Mouse (Mus musculus) cerebellum, adult 2 months (tissue): ENCODE data around the gene Gm2115. TPM values are rescaled to one million over a fixed set of nuclear protein-coding genes. Genes with fewer than 3 reads are reported as not detected.

ENCODE experiments used
- DNase-seq, 2 experiments: peaks; one replicate each; pipeline ENCODE4 v3.0.0; 2021
- H3K27ac ChIP-seq: fragments of 200-500 bp; 2 replicates; pipeline ENCODE4 v1.5.1; 2012; ENCODE audit warnings: low read length, control low read depth, inconsistent platforms; ENCODE audit not compliant: insufficient read depth
- H3K27me3 ChIP-seq: fragments of 200-500 bp; 2 replicates; pipeline ENCODE4 v1.6.1; 2012; ENCODE audit warnings: inconsistent platforms, mild to moderate bottlenecking, low read length, moderate library complexity; ENCODE audit not compliant: control insufficient read depth, insufficient read depth
- H3K4me1 ChIP-seq: fragments of 200-500 bp; 2 replicates; pipeline ENCODE4 v1.6.1; 2011; ENCODE audit warnings: low read length; ENCODE audit not compliant: control insufficient read depth, insufficient read depth
- H3K4me3 ChIP-seq: fragments of 200-500 bp; replicated peaks from 2 replicates; pipeline ENCODE3; 2011; ENCODE audit warnings: mild to moderate bottlenecking, low read depth, low read length, control low read depth; ENCODE audit not compliant: insufficient read depth
- CTCF ChIP-seq: fragments of 200-500 bp; IDR thresholded peaks from 2 replicates; pipeline ENCODE4 v1.5.1; 2011; ENCODE audit warnings: low read depth, mild to moderate bottlenecking, control low read depth, low read length, moderate library complexity, borderline replicate concordance; ENCODE audit not compliant: insufficient read depth
- POLR2A ChIP-seq: fragments of 200-500 bp; IDR thresholded peaks from 2 replicates; pipeline ENCODE4 v1.6.1; 2011; ENCODE audit warnings: low read length, control low read depth, borderline replicate concordance; ENCODE audit not compliant: insufficient read depth
- WGBS: fragments of 180-500 bp; shearing (Covaris S2); methylation state at CpG from one replicate; pipeline ENCODE4 v1.1.7; 2018; 5-methylcytosine and 5-hydroxymethylcytosine counted together
- polyA plus RNA-seq: library from polyadenylated mRNA; depleted of rRNA; stranded (reverse); fragments of >200 nt; gene quantifications from 2 replicates; pipeline ENCODE4 v1.2.3, GENCODE M21; 2012

Gene Gm2115
- polyA plus RNA-seq, 1 experiment = 13.6 TPM

GRCm38 (mm10) chr7:84532795-84533194 lies 4.0 kb downstream of the Gm2115 start:
- Histone ChIP-seq H3K27me3 (no peaks in the 10 kb centered on the region), H3K4me3 (no peak overlapping the region), H3K27ac (no peak overlapping the region), H3K4me1 (no peaks in the 10 kb centered on the region)
- DNase-seq = no peak
- 88% methylated on average over 1 of the region's 1 CpGs for WGBS
- TF ChIP-seq CTCF (no peak), POLR2A (no peak)

GRCm38 (mm10) chr7:84534632-84535031 lies 5.9 kb downstream of the Gm2115 start:
- Histone ChIP-seq H3K27ac (no peak overlapping the region), H3K4me1 (no peaks in the 10 kb centered on the region), H3K27me3 (no peaks in the 10 kb centered on the region), H3K4me3 (no peak overlapping the region)
- WGBS = 53% methylated on average over 3 of the region's 3 CpGs
- TF ChIP-seq POLR2A = no peak
- no peak for TF ChIP-seq CTCF
- peak in 1 of 2 experiments; percentile 11 for DNase-seq

- Histone ChIP-seq H3K4me1 (no peaks in the 10 kb centered on the region), H3K27me3 (no peaks in the 10 kb centered on the region), H3K27ac (no peak overlapping the region), H3K4me3 (no peak overlapping the region)
- TF ChIP-seq CTCF = no peak
- TF ChIP-seq POLR2A = no peak
- whole genome bisulfite sequencing = 87% methylated on average over 4 of the region's 4 CpGs
- no peak for DNase-seq
Observed at GRCm38 (mm10) chr7:84544946-84545345, 16.2 kb downstream of the Gm2115 start.

GRCm38 (mm10) chr7:84546667-84547066 lies 17.9 kb downstream of the Gm2115 start:
- TF ChIP-seq POLR2A (no peak), CTCF (no peak)
- Histone ChIP-seq H3K4me1 (no peaks in the 10 kb centered on the region), H3K27ac (no peak overlapping the region), H3K4me3 (no peak overlapping the region), H3K27me3 (no peaks in the 10 kb centered on the region)
- DNase-seq = no peak
- 72% methylated on average over 4 of the region's 4 CpGs for WGBS

- Histone ChIP-seq H3K27me3 (no peaks in the 10 kb centered on the region), H3K4me1 (no peaks in the 10 kb centered on the region), H3K27ac (no peak overlapping the region), H3K4me3 (no peak overlapping the region)
- TF ChIP-seq CTCF (no peak), POLR2A (no peak)
- no peak for DNase-seq
- WGBS = 92% methylated on average over 2 of the region's 2 CpGs
Observed at GRCm38 (mm10) chr7:84551472-84551871, 22.7 kb downstream of the Gm2115 start.

- Histone ChIP-seq H3K27me3 (no peaks in the 10 kb centered on the region), H3K27ac (no peak overlapping the region), H3K4me3 (no peak overlapping the region), H3K4me1 (no peaks in the 10 kb centered on the region)
- 69% methylated on average over 3 of the region's 3 CpGs for WGBS
- TF ChIP-seq POLR2A (no peak), CTCF (no peak)
- no peak for DNase-seq
Observed at GRCm38 (mm10) chr7:84555294-84555693, 26.5 kb downstream of the Gm2115 start.

GRCm38 (mm10) chr7:84557332-84557731 lies 28.6 kb downstream of the Gm2115 start:
- TF ChIP-seq POLR2A (no peak), CTCF (no peak)
- WGBS = 68% methylated on average over 3 of the region's 3 CpGs
- no peak for DNase-seq
- Histone ChIP-seq H3K4me1 (no peaks in the 10 kb centered on the region), H3K4me3 (no peak overlapping the region), H3K27ac (no peak overlapping the region), H3K27me3 (no peaks in the 10 kb centered on the region)

GRCm38 (mm10) chr7:84560500-84560899 lies 31.7 kb downstream of the Gm2115 start:
- TF ChIP-seq CTCF = no peak
- no peak for TF ChIP-seq POLR2A
- 98% methylated on average over 1 of the region's 1 CpGs for WGBS
- H3K27ac ChIP-seq = no peak overlapping the region
- DNase-seq = no peak
- no peaks in the 10 kb centered on the region for H3K4me1 ChIP-seq
- H3K27me3 ChIP-seq = no peaks in the 10 kb centered on the region
- no peak overlapping the region for H3K4me3 ChIP-seq

GRCm38 (mm10) chr7:84564236-84564635 lies 35.5 kb downstream of the Gm2115 start:
- TF ChIP-seq CTCF = no peak
- no peak for TF ChIP-seq POLR2A
- 56% methylated on average over 3 of the region's 3 CpGs for WGBS
- no peaks in the 10 kb centered on the region for H3K4me1 ChIP-seq
- no peaks in the 10 kb centered on the region for H3K27me3 ChIP-seq
- no peak overlapping the region for H3K4me3 ChIP-seq
- H3K27ac ChIP-seq = no peak overlapping the region
- DNase-seq = no peak
